Mouse (Mus musculus) CD4-positive helper T cell, adult 2 months (primary cell): ENCODE measurements around the gene Tlr4.
A peak's percentile ranks its signal among the peaks of the same experiment; 100 is the strongest.

Source experiments
- DNase-seq: peaks from one replicate; pipeline ENCODE4 v3.0.0-alpha.2; 2012; ENCODE audit warnings: low read depth, missing footprints, low spot score

The Tlr4 gene

DNA sequence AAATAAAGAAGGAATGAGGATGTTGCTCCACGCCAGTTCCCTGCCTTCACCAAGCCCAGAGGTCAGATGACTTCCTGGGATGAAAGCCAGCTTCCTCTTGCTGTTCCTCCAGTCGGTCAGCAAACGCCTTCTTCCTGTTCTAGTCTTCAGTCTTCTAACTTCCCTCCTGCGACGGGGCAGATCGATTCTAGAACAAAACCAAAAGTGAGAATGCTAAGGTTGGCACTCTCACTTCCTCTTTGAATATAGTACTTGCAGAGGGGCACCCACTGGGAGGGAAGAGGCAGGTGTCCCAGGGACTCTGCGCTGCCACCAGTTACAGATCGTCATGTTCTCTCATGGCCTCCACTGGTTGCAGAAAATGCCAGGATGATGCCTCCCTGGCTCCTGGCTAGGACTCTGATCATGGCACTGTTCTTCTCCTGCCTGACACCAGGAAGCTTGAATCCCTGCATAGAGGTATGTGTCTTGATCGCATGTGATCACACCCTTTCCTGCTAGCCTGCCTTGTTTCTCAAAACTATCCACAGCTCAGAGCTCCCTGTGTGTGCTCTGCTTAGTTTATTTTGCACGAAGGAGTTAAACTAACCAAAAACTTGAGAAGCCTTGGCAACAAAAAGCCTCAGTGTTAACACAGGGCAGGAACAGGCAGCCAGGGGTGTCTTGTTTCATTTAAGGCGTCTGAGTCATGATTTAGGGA is at the start of gene Tlr4:
TSS of gene Tlr4 (plus strand) at position 122 of the 700 bp plus-strand sequence.
- DNase-seq: peak; percentile 13

DNA sequence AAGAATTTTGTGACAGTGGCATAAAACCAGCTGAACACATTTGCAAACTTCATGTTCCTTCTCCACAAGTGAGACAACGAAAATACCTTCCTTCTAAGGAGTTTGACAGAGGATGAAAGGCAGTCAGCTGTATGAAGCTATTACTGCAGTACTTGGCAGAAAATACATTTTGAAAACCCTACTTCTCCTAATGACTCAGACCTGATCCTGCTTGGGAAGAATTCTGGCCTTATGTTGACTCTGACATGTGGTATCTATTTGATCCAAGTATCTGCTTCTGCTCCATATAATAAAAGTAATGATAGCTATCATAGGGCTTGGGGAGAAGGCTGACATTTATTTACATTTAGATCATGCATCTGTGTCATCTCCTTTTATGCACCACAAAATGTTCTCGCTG is 33.1 kb upstream of the Tlr4 start:
- DNase-seq: no peak

DNA sequence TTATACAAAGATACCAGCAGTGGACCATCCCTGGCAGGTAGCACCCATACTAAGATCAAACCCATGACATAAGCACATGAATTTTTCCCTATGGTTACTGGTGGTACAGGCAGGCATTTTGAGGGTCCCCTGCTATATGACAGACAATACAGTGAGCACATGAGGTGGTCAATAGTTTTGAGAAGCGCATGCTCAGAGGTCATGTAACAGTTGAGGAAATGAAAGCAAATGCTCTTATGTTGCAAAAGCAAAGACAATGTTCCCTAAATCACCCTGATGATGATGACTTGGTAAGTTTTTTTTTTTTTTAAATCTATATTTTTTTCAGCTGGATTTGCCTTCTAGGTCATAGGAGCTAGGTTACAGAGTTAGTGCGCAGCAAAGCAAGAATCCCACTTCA is 30.7 kb upstream of the Tlr4 start:
- no peak for DNase-seq

DNA sequence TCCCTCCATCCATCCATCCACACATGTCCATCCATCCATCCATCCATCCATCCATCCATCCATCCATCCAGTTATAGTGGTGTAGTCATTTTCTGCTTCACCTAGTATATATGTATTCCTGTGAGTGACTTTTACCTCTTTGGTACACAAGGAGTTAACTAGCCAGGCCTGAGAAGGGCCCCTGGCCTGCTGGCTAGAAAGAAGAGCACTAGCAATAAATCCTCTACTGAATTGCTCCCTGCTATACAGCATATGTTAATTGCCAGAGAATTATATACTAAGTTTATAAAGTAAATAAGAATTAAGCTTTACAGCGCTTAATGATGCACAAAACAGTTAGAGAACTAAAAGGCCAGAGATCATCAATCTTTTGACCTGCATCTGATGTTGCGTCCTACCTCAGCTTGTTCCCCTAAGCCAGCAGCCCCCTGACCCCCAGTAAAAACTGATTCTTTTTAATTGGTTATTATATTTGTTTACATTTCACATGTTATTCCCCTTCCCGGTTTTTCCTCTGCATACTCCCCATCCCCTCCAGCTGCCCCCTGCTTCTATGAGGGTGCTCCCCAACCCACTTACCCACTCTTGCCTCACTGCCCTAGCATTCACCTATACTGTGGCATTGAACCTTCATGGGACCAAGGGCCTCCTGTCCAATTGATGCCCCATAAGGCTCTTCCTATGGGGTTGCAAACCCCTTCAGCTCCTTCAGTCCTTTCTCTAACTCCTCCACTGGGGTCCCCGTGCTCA is 22.7 kb upstream of the Tlr4 start:
- DNase-seq: no peak

DNA sequence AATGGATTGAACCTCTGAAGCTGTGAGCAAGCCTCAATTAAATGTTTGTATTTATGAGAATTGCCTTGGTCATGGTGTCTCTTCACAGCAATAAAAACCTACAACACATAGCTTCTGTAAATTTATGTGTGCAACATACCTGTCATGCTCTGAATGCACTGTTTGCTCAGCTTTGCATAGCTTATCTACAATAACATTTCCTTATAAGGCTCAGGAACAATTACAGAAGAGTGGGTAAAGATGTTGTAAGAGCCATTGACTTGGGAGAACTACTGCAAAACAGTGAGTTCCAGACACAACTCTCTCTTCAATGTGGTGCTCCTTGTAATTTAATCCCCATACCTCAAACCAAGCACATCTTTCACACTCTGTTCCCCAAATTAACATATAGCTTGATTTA is 21.6 kb upstream of the Tlr4 start:
- no peak for DNase-seq

DNA sequence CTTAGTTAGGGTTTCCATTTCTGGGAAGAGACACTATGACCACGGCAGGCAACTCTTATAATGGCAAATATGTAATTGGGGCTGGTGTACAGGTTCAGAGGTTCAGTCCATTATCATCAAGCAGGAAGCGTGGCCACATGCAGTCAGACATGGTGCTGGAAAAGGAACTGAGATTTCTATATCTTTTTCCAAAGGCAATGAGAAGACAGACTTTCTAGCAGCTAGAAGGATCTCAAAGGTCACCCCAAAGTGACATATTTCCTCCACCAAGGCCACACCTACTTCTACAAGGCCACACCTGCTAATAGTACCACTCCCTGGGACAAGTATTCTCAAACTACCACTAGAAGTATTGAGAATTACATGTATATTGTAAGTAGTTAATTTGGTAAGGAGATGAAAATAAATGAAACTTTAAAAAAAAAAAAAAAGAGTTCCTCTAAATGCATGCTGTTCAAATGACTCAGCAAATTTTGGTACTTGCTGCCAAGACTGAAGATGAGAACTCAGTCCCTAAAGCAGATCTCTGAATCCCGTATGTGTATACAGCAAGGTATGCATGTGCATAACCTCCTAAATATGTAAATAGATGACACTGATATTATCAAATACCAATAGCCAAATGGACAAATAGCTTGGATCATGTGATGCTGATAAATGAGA is 10.9 kb upstream of the Tlr4 start:
- no peak for DNase-seq

DNA sequence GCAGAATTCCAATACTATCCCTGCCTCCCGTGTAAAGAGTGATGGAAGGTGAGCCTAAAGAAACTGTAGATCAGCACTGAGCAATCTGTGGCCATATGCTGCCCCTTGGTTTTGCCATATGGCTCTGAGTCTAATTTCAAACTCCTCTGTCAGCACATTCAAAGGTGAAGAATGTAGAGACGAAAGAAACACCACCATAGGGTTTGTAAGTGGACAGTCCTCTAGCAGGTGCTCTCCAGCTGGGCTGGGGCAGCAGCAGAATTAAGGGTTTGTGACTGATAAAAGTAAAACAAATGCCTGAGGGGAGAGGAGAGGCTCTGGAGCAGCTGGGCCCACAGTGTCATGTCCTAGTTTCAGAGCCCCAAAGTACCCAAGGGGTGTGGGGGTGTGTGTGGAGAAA is 6.2 kb upstream of the Tlr4 start:
- no peak for DNase-seq

GRCm38 (mm10) chr4:66821764-66822163 is 5.6 kb upstream of the Tlr4 start:
- no peak for DNase-seq

GRCm38 (mm10) chr4:66828163-66828668 is 832 bp downstream of the Tlr4 start:
- DNase-seq: no peak

GRCm38 (mm10) chr4:66828686-66829085 is 1.3 kb downstream of the Tlr4 start:
- no peak for DNase-seq

DNA sequence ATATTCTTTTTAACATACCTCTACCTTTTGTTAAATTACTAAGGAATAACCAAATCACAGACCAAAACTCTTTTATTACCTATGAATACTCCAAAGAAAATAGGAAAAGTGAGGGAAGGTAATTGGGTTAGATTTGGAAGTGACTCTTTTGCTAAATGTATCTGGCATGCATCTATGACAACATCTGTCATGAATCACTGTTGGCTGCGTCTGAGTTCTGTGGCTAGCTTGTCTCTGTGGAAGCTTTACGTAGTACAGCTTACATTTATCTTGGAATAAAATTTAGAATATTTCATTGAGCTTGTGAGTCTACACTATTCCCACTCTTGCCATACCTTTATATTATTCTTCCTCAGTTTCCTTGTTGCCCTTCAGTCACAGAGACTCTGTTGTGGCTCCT is 10.7 kb downstream of the Tlr4 start:
- DNase-seq: no peak

DNA sequence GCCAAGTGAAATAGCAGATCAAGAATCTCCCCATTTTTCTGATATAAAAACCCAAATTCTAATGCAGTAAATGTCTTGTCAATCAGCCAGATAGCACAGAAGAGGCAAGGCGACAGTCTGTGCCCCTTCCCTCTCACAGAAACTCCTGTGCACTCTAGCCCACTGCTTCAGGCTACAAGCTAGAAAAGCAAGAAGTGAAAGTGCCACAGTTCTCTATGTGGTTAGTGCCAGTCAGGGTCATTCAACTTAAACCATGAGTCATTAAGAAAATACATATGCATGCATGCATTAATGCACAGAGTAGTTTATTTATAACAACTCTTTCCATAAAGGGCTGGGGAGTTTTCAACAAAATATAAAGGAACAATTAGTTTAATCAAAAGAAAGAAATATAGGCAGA is 15.9 kb downstream of the Tlr4 start:
- DNase-seq: no peak

- DNase-seq: no peak
Measured at GRCm38 (mm10) chr4:66852011-66852410, 24.6 kb downstream of the Tlr4 start.

DNA sequence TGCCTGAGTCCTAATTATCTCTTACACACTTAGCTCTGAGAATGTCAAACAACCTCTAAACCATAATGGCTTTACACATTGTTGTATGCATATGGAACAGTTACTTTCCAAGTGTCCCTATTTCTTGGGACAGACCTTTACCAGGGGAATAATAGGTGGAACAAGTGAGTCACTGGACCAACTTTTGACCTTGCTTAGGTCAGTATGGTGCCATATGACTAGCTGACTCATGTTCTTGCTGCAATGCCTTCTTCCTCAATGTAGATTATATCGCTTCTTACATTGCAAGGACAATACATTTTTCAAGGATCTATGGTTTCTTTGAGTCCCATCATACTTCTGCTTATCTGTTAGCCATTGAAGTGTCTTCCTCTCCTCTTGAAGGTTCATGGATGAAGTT is 29.6 kb downstream of the Tlr4 start:
- no peak for DNase-seq

DNA sequence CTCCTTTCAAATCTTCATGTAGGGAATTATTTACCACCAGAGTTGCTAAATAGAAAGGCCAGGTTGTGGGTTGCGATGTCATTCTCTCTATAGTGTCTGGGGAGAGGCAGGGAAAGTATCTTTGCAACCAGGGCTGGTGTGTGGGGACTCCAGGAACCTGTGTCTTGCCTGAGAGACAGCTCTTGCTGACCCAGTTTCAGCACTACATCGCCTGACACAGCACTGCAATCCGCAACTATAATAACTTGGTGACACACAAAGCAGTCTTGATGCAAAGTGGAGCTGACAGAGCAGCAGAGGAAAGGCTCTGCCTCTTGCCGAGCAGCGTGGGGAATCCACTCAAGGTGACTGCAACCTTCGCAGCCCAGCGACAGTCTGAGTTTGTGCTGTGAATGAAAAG is 42.5 kb downstream of the Tlr4 start:
- DNase-seq: no peak

DNA sequence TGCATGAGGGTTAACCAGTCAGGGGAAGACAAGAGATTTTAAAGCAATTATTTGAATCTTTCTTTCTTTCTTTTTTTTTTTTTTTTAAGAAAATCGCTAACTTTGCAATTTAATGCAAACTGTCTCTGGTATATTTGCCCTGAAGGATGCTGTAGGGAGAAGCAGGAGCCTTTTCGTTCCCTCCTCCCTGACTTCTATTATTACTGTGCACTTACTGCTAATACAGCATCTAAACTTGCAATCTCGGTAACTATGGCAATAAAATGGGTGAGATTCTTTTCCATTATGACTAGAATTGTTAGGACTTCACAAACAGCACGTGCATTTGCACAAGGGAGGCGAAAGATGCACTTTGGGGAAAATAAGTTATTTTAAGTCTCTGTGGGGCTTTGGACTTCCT is 44.6 kb downstream of the Tlr4 start:
- DNase-seq: no peak

GRCm38 (mm10) chr4:66873342-66873741 is 46.0 kb downstream of the Tlr4 start:
- no peak for DNase-seq

- no peak for DNase-seq
Measured at GRCm38 (mm10) chr4:66875751-66876150, 48.4 kb downstream of the Tlr4 start.

DNA sequence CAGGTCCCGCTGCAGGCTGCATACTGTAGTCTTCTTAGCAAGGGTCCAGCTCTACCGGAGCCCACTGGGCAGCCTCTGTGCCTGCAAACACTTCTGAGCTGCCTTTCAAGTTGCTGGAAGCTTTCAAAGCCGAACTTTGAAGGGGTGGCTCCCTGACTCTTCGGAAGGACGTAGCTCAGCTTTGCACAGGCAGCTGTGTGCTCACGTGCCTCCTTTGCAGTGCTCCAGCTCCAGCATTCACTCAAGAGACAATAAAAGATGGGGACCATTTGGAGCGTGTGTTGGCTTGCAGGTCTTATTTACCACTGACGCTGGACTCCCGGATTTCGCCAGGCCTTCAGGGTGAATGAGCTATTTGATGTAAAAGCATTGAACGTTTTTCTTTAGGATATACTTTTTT is 50.2 kb downstream of the Tlr4 start:
- DNase-seq: no peak

GRCm38 (mm10) chr4:66881496-66881895 is 54.1 kb downstream of the Tlr4 start:
- DNase-seq: no peak

DNA sequence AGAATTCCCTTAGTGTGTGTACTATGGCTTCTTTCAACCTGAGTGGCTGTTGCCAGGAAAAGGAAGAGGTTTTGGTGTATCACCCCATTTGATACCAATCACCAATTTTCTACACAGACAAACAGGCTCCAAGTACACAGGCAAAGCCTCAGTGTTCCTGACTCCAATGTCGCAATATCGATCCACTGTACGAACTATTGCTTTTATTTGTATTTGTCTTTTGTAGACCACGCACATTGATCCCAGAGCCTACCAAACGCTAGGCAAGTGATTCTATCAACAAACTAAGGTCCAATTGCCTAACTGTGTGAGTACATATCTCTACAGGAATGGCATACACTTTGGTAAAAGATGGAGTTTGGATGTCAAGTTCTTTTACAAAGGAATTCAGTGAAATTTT is 55.9 kb downstream of the Tlr4 start:
- no peak for DNase-seq

- no peak for DNase-seq
Measured at GRCm38 (mm10) chr4:66894547-66894946, 67.2 kb downstream of the Tlr4 start.

DNA sequence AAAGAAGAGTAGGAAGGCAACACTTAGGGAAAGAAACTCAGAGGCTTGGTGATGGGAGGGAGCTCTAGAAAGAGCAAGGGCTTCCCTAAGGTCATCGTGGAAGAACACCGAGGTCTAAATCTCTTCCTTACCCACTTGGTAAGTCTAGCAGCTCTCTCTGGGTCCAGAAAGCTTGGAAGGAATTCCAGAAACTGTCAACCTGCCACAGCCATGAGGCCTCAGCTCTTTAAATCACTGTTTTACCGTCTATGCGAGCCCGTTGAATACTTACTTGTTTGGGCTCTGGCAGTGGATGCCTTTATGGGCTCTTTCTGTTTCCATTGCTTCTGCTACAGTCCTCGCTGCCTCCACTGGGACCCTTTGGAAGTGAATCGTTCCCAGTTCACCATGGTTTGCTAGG is 67.6 kb downstream of the Tlr4 start:
- no peak for DNase-seq
